ENCODE assay signal across 8 mouse cellular contexts in genomic region chr4:134853259-134853636, GRCm38 (mm10). TPM values are rescaled to one million over a fixed set of nuclear protein-coding genes. Genes with fewer than 3 reads are reported as not detected.
A peak's percentile ranks its signal among the peaks of the same experiment; 100 is the strongest.
DNase-seq lines count a peak whose midpoint lies in the region; ATAC-seq and TF ChIP-seq lines count a peak whose summit lies in the region.

Maco1 (minus strand) TSS chr4:134853345.

- no peak for TF ChIP-seq CTCF in gastrocnemius, adult 2 months (IDR thresholded peaks at IDR 0.05)

- peak; percentile 98 for DNase-seq in ZHBTc4 (ENCODE audit: low read depth, low spot score)
- peak; percentile 100 for DNase-seq in cerebellum, postnatal 4 days (ENCODE audit: low spot score in 2 of 2)
- DNase-seq in gastrocnemius, adult 2 months = peak; percentile 99
- DNase-seq in induced T-regulatory cell, adult 2 months (ENCODE audit: low read depth) = peak; percentile 99
- DNase-seq in left cerebral cortex, adult 9 months (ENCODE audit: low spot score in 2 of 2) = peak; percentile 99 to 100
- DNase-seq in right cerebral cortex, postnatal 14 days = peak; percentile 98
- DNase-seq in urinary bladder, postnatal 36 days (ENCODE audit: low spot score in 2 of 2) = peak; percentile 99

- peak within 1 kb of the TSS; percentile 99 for H3K4me3 ChIP-seq in gastrocnemius, adult 2 months

- ATAC-seq in megakaryocyte progenitor cell, adult 5-6 weeks (replicated peaks; ENCODE audit: poor library complexity) = peak; percentile 84

- intact Hi-C loops in gastrocnemius, adult 2 months (cut with DNase I) = loop anchor here (5.0 kb wide), 1 partner anchor 606 kb away; the partner anchor contains the start of genes Gm30191 and Zfp593

- peak within 1 kb of the TSS; percentile 100 for H3K27ac ChIP-seq in gastrocnemius, adult 2 months

RNA-seq across cellular contexts. Expression of gene Maco1, which starts in this region (rescaled TPM):
- 10 to 100 TPM; 15.1 to 20.4 TPM for total RNA-seq in gastrocnemius, adult 2 months (2021)
- 31.4 and 33.0 TPM in 2 replicates for total RNA-seq in megakaryocyte progenitor cell, adult 5-6 weeks (2015)
- total RNA-seq in megakaryocyte progenitor cell, adult 5-6 weeks (2017) = 34.2 and 38.5 TPM in 2 replicates

Comparison
In these comparisons a context has a peak if more than half of its experiments do, and no peak if none do; other contexts are left out.
1. Peak in every context shown above with its lines: DNase-seq, ATAC-seq, H3K4me3 ChIP-seq and H3K27ac ChIP-seq.